Mouse (Mus musculus) lung, postnatal 0 days (tissue): ENCODE measurements around the gene Cass4. TPM values are rescaled to one million over a fixed set of nuclear protein-coding genes. Genes with fewer than 3 reads are reported as not detected.

Experiments used
- ATAC-seq: fragments of 200-750 bp; cut with Nextera tagmentation; 2 replicates; pipeline ENCODE4 v1.8.0; 2017; ENCODE audit warnings: moderate library complexity
- DNase-seq: peaks from one replicate; pipeline ENCODE4 v3.0.0-alpha.2; 2016; ENCODE audit warnings: low spot score
- H3K27ac ChIP-seq: fragments of 300-500 bp; sonication (generic); 2 replicates; pipeline ENCODE4 v1.5.1; 2014; ENCODE audit warnings: antibody characterized with exemption, mild to moderate bottlenecking, low read length, mixed read lengths
- H3K27me3 ChIP-seq: fragments of 300-500 bp; sonication (generic); replicated peaks from 2 replicates; pipeline ENCODE4 v1.6.1; 2014; ENCODE audit warnings: low read length, mixed read lengths; ENCODE audit not compliant: insufficient read depth
- H3K36me3 ChIP-seq: fragments of 300-500 bp; sonication (generic); 2 replicates; pipeline ENCODE4 v1.6.1; 2014; ENCODE audit warnings: low read length, mixed read lengths; ENCODE audit not compliant: insufficient read depth
- H3K4me1 ChIP-seq: fragments of 300-500 bp; sonication (generic); 2 replicates; pipeline ENCODE4 v1.6.1; 2014; ENCODE audit warnings: antibody characterized with exemption, low read depth, low read length, mixed read lengths; ENCODE audit not compliant: insufficient read depth
- H3K4me2 ChIP-seq: fragments of 300-500 bp; sonication (generic); replicated peaks from 2 replicates; pipeline ENCODE4 v1.6.1; 2014; ENCODE audit warnings: low read depth, mild to moderate bottlenecking, low read length, moderate library complexity, mixed read lengths
- H3K4me3 ChIP-seq: fragments of 300-500 bp; sonication (generic); 2 replicates; pipeline ENCODE4 v1.5.1; 2014; ENCODE audit warnings: low read depth, low read length
- H3K9ac ChIP-seq: fragments of 300-500 bp; sonication (generic); replicated peaks from 2 replicates; pipeline ENCODE4 v1.6.1; 2014; ENCODE audit warnings: low read depth, mild to moderate bottlenecking
- H3K9me3 ChIP-seq: fragments of 300-500 bp; sonication (generic); 2 replicates; pipeline ENCODE4 v1.6.1; 2016; ENCODE audit warnings: low read length, mixed read lengths
- CTCF ChIP-seq: IDR thresholded peaks from 2 replicates; pipeline ENCODE4 v1.5.1; 2016; ENCODE audit warnings: antibody characterized with exemption, mild to moderate bottlenecking
- EP300 ChIP-seq: IDR thresholded peaks from 2 replicates; pipeline ENCODE4 v1.6.1; 2016; ENCODE audit warnings: antibody characterized with exemption, mild to moderate bottlenecking, control low read depth
- WGBS: fragments of 180-500 bp; shearing (Covaris S2); extraction: QIAGEN DNeasy Blood & Tissue Kit; methylation state at CpG from one replicate; pipeline ENCODE4 v1.1.7; 2014; 5-methylcytosine and 5-hydroxymethylcytosine counted together
- polyA plus RNA-seq: library from polyadenylated mRNA; unstranded; fragments of >200 nt; fragmentation: Nextera tagmentation; extraction: Ambion mirVana; gene quantifications from 2 replicates; pipeline ENCODE4 v1.2.1, GENCODE M21; 2015

Gene Cass4
- polyA plus RNA-seq, 1 experiment from 2014 or later: 9.3 TPM

GRCm38 (mm10) chr2:172476707-172477260, 83.2 kb downstream of the Cass4 start:
- ATAC-seq (no peak), DNase-seq (no peak)
- Histone ChIP-seq H3K9me3 (no peaks in the 10 kb centered on the region), H3K4me3 (no peak overlapping the region), H3K36me3 (no peaks in the 10 kb centered on the region), H3K4me1 (no peaks in the 10 kb centered on the region; the same call in 1 of the 2 replicates), H3K27me3 (no peaks in the 10 kb centered on the region), H3K9ac (no peak overlapping the region), H3K4me2 (no peak overlapping the region), H3K27ac (no peak overlapping the region)
- 26% methylated on average over 10 of the region's 10 CpGs for WGBS
- TF ChIP-seq CTCF: no peak
- TF ChIP-seq EP300: no peak

- no peak overlapping the region for H3K4me3 ChIP-seq
- DNase-seq: peak; percentile 15
- H3K36me3 ChIP-seq: no peaks in the 10 kb centered on the region
- no peaks in the 10 kb centered on the region for H3K9me3 ChIP-seq
- TF ChIP-seq CTCF (no peak), EP300 (no peak)
- no peak for ATAC-seq
- 35% methylated on average over 3 of the region's 3 CpGs for WGBS
- no peak overlapping the region for H3K9ac ChIP-seq
- no peak overlapping the region for H3K4me2 ChIP-seq
- H3K27ac ChIP-seq: no peak overlapping the region
- H3K27me3 ChIP-seq: no peaks in the 10 kb centered on the region
- H3K4me1 ChIP-seq: no peaks in the 10 kb centered on the region; the same call in 1 of the 2 replicates
These were observed 83.8 kb downstream of the Cass4 start for GRCm38 (mm10) chr2:172477350-172477749.

DNA sequence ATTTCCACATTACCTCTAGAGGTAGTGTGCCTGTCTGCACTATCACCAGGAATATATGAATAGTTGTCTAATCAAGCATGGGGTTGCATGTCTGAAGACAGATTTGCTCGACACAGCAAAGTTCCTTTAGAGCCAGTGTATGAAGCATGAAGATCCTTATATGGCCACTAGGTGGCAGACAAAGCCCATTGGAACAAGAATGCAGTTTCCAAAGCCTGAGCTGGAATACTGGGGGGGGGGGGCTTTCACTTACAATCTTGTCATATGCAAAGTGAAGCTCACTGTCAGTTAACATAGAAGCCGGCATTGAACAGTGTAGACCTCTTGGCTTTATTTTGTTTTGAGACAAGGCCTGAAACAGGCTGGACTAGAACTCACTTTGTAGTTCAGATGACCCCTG, 84.3 kb downstream of the Cass4 start:
- no peaks in the 10 kb centered on the region for H3K36me3 ChIP-seq
- ATAC-seq (peak; percentile 47; the same call in 1 of the 2 replicates), DNase-seq (peak; percentile 82)
- no peak overlapping the region for H3K27ac ChIP-seq
- 0% methylated on average over 2 of the region's 2 CpGs for WGBS
- no peaks in the 10 kb centered on the region for H3K9me3 ChIP-seq
- H3K4me3 ChIP-seq: no peak overlapping the region
- H3K9ac ChIP-seq: no peak overlapping the region
- no peaks in the 10 kb centered on the region; the same call in 1 of the 2 replicates for H3K4me1 ChIP-seq
- no peak overlapping the region for H3K4me2 ChIP-seq
- TF ChIP-seq CTCF: peak; percentile 84
- TF ChIP-seq EP300: no peak
- no peaks in the 10 kb centered on the region for H3K27me3 ChIP-seq

GRCm38 (mm10) chr2:172480296-172480695, 86.7 kb downstream of the Cass4 start:
- H3K9me3 ChIP-seq: no peaks in the 10 kb centered on the region
- no peaks in the 10 kb centered on the region for H3K4me1 ChIP-seq
- ATAC-seq (no peak), DNase-seq (no peak)
- H3K9ac ChIP-seq: no peak overlapping the region
- H3K27ac ChIP-seq: no peak overlapping the region
- WGBS: 52% methylated on average over 7 of the region's 7 CpGs
- no peak overlapping the region for H3K4me2 ChIP-seq
- no peaks in the 10 kb centered on the region for H3K36me3 ChIP-seq
- H3K4me3 ChIP-seq: no peak overlapping the region
- no peak for TF ChIP-seq CTCF
- TF ChIP-seq EP300: no peak
- no peaks in the 10 kb centered on the region for H3K27me3 ChIP-seq

DNA sequence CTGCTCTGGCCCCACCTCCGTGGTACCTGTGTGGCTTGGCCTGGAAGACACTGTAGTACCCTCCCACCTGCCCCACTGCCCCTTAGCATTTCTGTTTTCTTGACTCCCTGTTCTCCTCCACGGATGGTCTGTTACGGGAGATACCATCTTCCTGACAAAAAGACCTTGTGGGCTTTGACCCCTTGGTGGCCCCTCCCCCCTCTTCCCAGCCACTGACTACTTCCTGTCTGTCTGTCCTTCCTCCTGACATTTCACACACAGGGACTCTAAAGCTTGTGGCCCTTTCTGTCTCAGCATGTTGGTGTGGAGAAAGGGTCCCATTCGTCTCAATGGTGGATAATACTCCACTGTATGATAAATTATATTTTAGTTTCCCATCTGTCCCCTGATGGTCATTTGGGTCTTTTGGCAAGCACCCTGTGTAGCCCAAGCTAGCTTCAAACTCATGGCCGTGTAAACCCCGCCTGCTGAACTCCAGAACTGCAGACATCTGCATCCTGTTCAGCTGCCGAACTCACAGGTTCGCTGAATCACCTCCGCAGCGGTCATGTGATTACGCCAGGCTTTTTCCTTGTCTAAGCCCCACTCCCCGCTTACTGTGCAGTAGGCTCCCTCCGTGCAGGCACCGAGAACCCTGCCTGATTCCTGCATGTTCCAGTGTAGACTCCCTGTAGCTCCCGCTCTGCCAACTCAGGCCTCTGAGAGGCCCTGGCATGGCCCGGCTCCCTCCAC, 88.2 kb downstream of the Cass4 start:
- TF ChIP-seq CTCF (no peak), EP300 (no peak)
- H3K36me3 ChIP-seq: no peaks in the 10 kb centered on the region
- H3K4me3 ChIP-seq: no peak overlapping the region
- H3K27ac ChIP-seq: no peak overlapping the region
- H3K4me2 ChIP-seq: no peak overlapping the region
- H3K27me3 ChIP-seq: no peaks in the 10 kb centered on the region
- no peaks in the 10 kb centered on the region for H3K9me3 ChIP-seq
- no peaks in the 10 kb centered on the region for H3K4me1 ChIP-seq
- 76% methylated on average over 16 of the region's 16 CpGs for WGBS
- ATAC-seq: no peak
- DNase-seq: no peak
- no peak overlapping the region for H3K9ac ChIP-seq

Other genes starting within 250 kb of the Cass4 start
- not detected in 2 replicates for gene Mc3r, start 145.3 kb upstream of the Cass4 start, polyA plus RNA-seq
- 32.8 and 37.0 TPM in 2 replicates for gene Fam210b, start 48.2 kb upstream of the Cass4 start, polyA plus RNA-seq
- 6.3 and 7.9 TPM in 2 replicates for gene Aurka, start 23.3 kb upstream of the Cass4 start, polyA plus RNA-seq
- gene Cstf1, start 23.1 kb upstream of the Cass4 start, polyA plus RNA-seq: 16.8 and 19.4 TPM in 2 replicates
- 73.4 and 74.2 TPM in 2 replicates for gene Rtf2, start 46.8 kb downstream of the Cass4 start, polyA plus RNA-seq
- 0.58 and 0.64 TPM in 2 replicates for gene Gcnt7, start 64.8 kb downstream of the Cass4 start, polyA plus RNA-seq
- gene Fam209, start 78.7 kb downstream of the Cass4 start, polyA plus RNA-seq: 0.27 and 0.41 TPM in 2 replicates
- gene Tfap2c, start 155.8 kb downstream of the Cass4 start, polyA plus RNA-seq: 0.05 TPM in 1 of 2 replicates, not detected in the other